Mouse (Mus musculus) heart, postnatal 0 days (tissue): ENCODE results near the gene Tox2.

Experiments used
- CTCF ChIP-seq: IDR thresholded peaks from 2 replicates; pipeline ENCODE4 v1.5.1; 2016; ENCODE audit warnings: antibody characterized with exemption, control low read depth, low read depth
- EP300 ChIP-seq: IDR thresholded peaks from 2 replicates; pipeline ENCODE4 v1.6.1; 2016; ENCODE audit warnings: antibody characterized with exemption, low read depth

DNA sequence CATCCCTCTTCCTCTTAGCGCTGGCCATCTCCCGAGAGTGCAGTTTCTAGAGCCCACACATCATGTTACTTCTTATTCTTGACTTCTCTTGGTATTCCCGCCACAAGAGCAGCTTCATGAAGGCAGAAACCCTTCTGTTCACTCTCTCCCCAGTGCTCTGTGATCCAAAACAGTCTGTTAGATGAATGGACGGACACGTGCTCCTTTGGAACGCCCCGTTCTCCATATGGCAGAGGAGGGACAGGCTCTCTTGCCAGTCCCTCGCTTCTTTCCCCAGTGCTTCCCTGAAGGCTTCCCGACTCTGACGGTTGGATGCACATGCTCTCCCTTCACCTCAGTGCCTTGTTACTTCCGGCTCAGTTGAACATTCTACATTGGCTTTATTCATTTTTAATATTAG is 15.4 kb upstream of the Tox2 start:
- TF ChIP-seq CTCF (no peak), EP300 (no peak)
